In the genomic region with DNA sequence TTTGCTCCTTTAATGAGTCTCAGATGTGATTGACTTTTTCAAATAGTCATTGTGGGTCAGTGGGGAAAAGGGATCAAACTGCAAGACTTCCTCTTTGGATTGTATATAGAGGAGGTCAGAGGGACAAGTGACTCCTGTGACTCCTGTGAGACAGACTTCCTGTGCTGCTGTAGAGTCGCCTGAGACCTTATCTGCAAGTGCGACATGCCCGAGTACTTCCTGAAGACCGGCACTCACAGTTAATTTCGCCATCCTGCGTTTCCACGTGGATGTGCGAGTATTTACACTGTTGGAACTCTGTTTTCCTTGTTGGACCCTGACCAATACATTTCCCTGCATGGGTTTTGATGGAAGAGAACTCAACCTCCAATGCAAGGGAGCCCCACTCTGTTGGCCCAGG, we compare ENCODE assay signal across 25 mouse cellular contexts. TPM values are rescaled to one million over a fixed set of nuclear protein-coding genes. Genes with fewer than 3 reads are reported as not detected.
DNase-seq lines count a peak whose midpoint lies in the region; ATAC-seq and TF ChIP-seq lines count a peak whose summit lies in the region.
"Had no signal": no experiment of that assay in that cellular context is flagged by ENCODE, and none has a peak within 500 bp of the region (broad histone marks: within the 10 kb centered on the region; RNA-seq: fewer than 3 reads in every experiment).

No protein-coding gene starts in this region.

- no peaks in the 10 kb centered on the region for H3K9me3 ChIP-seq in liver, embryonic 13.5 days (replicated peaks)
- H3K9me3 ChIP-seq: embryonic facial prominence, embryonic 12.5 days; neural tube, embryonic 15.5 days had no signal

- no peak for TF ChIP-seq POLR2A in kidney, adult 2 months (IDR thresholded peaks at IDR 0.05; ENCODE audit: low read depth, low read length)

- H3K4me1 ChIP-seq in liver, embryonic 13.5 days (replicated peaks) = no peaks in the 10 kb centered on the region
- no peaks in the 10 kb centered on the region for H3K4me1 ChIP-seq in kidney, adult 2 months (ENCODE audit: control insufficient read depth, insufficient read depth, low read length)
- H3K4me1 ChIP-seq: midbrain, embryonic 13.5 days; neural tube, embryonic 15.5 days had no signal

- no peak for TF ChIP-seq CTCF in kidney, adult 2 months (conservative IDR thresholded peaks at IDR 0.05; ENCODE audit: insufficient read depth, insufficient read length, low read depth, low read length)

- H3K27me3 ChIP-seq in liver, embryonic 13.5 days = peaks cover 42% of the 10 kb centered on the region
- no peaks in the 10 kb centered on the region for H3K27me3 ChIP-seq in kidney, adult 2 months (replicated peaks; ENCODE audit: control insufficient read depth, insufficient read depth, low read length)

- H3K4me2 ChIP-seq in liver, embryonic 13.5 days = no peak overlapping the region
- H3K4me2 ChIP-seq: embryonic facial prominence, embryonic 12.5 days; midbrain, embryonic 13.5 days; neural tube, embryonic 15.5 days had no signal

- no peaks in the 10 kb centered on the region for H3K36me3 ChIP-seq in liver, embryonic 13.5 days
- H3K36me3 ChIP-seq in kidney, adult 2 months (ENCODE audit: control insufficient read depth, insufficient read depth, low read length) = no peaks in the 10 kb centered on the region
- H3K36me3 ChIP-seq: embryonic facial prominence, embryonic 12.5 days; midbrain, embryonic 13.5 days; neural tube, embryonic 15.5 days had no signal

- 6% methylated on average over 8 of the region's 8 CpGs for WGBS in liver, embryonic 13.5 days (ENCODE audit: insufficient replicate concordance)
- 53% methylated on average over 8 of the region's 8 CpGs for WGBS in kidney, adult 2 months

- no peak overlapping the region for H3K4me3 ChIP-seq in liver, embryonic 13.5 days (replicated peaks)
- H3K4me3 ChIP-seq in kidney, adult 2 months (ENCODE audit: insufficient read depth, low read depth, low read length) = no peak overlapping the region
- H3K4me3 ChIP-seq: embryonic facial prominence, embryonic 12.5 days; midbrain, embryonic 13.5 days; myocyte; neural tube, embryonic 15.5 days had no signal

- H3K27ac ChIP-seq in liver, embryonic 13.5 days = no peak overlapping the region
- H3K27ac ChIP-seq in kidney, adult 2 months (ENCODE audit: insufficient read depth, low read depth, low read length) = no peak overlapping the region
- H3K27ac ChIP-seq: embryonic facial prominence, embryonic 12.5 days; liver, embryonic 14.5 days; midbrain, embryonic 13.5 days; neural tube, embryonic 15.5 days had no signal

- 0 out of 2 replicates have a peak, but pooled peaks have one; percentile 41 for ATAC-seq in liver, embryonic 13.5 days (ENCODE audit: low read depth)
- ATAC-seq: forebrain, postnatal 0 days; hindbrain, embryonic 16.5 days; midbrain, embryonic 13.5 days had no signal

- no peak overlapping the region for H3K9ac ChIP-seq in liver, embryonic 13.5 days
- H3K9ac ChIP-seq: embryonic facial prominence, embryonic 12.5 days; forebrain, postnatal 0 days; liver, embryonic 14.5 days; midbrain, embryonic 13.5 days; neural tube, embryonic 15.5 days had no signal

- DNase-seq in embryo, embryonic 10.5 days (ENCODE audit: low spot score) = peak; percentile 25
- DNase-seq in embryo, embryonic 10 days (ENCODE audit: low spot score) = no peak
- peak; percentile 96 for DNase-seq in 416B (ENCODE audit: low read depth)
- DNase-seq in liver, embryonic 13.5 days = no peak
- DNase-seq in lung, postnatal 25 days (ENCODE audit: low spot score) = peak; percentile 69
- no peak for DNase-seq in thymus, postnatal 36 days
- no peak for DNase-seq in kidney, adult 2 months
- no peak for DNase-seq in kidney, postnatal 10 days
- DNase-seq: adrenal gland, adult 8-10 months; cerebellum, adult 18-20 months; cerebellum, postnatal 36 days; forebrain, postnatal 0 days; heart, adult 18-20 months; heart, postnatal 10 days; kidney, adult 11 months; layer of hippocampus, postnatal 36 days; left cerebral cortex, postnatal 4 days; right cerebral cortex, postnatal 4 days; thymus, postnatal 25 days had no signal

RNA-seq across cellular contexts. Expression of gene Fbrsl1, which starts 30.9 kb away (rescaled TPM):
- 3.3 and 3.7 TPM in 2 replicates for polyA plus RNA-seq in liver, embryonic 13.5 days (2015; fragmentation: Nextera tagmentation; extraction: Ambion mirVana)
- 38.2 and 47.0 TPM in 2 replicates for polyA plus RNA-seq in kidney, adult 2 months (2012; rRNA removed)

Comparison
In these comparisons a context has a peak if more than half of its experiments do, and no peak if none do; other contexts are left out.
1. DNase-seq: peak in embryo, embryonic 10.5 days (single experiment), 416B (single experiment) and lung, postnatal 25 days (single experiment); none in embryo, embryonic 10 days (single experiment), liver, embryonic 13.5 days (single experiment), thymus, postnatal 36 days (0 of 2), kidney, adult 2 months (single experiment) and kidney, postnatal 10 days (single experiment).